Mouse (Mus musculus) retina, adult 2 months (tissue): ENCODE data around the gene Gm5148.

Source experiments
- DNase-seq: peaks from one replicate; pipeline ENCODE4 v3.0.0-alpha.2; 2012; ENCODE audit warnings: low read depth, low spot score

The Gm5148 gene

DNA sequence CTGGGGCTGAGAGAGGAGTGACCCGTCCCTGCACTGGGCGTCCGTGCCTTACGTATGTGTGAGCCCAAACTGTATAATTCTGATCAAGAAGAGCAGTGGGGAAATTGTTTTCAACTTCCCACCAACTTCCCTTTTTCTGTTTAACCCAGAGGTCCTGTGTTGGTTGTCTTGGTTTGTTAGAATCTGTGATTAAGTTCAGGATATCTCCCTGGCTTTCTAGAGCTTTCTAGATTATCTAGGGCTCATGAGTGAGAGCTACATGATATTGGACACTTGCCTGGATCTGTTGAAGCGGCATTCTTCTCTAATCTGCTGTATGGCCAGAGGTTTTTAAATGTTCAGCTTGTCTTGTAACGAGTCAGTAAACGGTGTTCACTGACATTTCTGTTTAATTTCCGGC lies 30.7 kb downstream of the Gm5148 start:
- DNase-seq, result no peak

DNA sequence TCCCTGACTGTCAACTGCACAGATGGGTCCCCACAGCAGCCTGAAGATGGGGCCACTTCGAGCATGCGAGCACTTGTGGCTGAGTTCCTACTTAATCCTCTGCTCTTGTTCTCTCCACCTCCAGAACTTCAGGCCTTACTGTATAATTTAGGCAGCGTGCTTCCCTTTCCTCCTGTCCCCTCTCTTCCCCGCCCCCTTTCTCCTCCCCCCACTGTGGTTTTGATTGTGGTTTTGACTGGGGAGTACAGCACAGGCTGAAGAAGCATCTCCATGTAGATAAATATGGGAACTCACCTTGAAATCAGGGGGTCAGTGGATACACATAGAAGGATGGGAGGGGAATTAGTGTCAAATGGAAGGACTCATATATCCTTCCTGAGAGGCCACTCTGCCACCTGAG lies 31.3 kb downstream of the Gm5148 start:
- no peak for DNase-seq

GRCm38 (mm10) chr3:37687158-37687980 lies 36.9 kb downstream of the Gm5148 start:
- no peak for DNase-seq

GRCm38 (mm10) chr3:37686751-37687150 lies 37.5 kb downstream of the Gm5148 start:
- no peak for DNase-seq

GRCm38 (mm10) chr3:37686219-37686618 lies 38.1 kb downstream of the Gm5148 start:
- no peak for DNase-seq

DNA sequence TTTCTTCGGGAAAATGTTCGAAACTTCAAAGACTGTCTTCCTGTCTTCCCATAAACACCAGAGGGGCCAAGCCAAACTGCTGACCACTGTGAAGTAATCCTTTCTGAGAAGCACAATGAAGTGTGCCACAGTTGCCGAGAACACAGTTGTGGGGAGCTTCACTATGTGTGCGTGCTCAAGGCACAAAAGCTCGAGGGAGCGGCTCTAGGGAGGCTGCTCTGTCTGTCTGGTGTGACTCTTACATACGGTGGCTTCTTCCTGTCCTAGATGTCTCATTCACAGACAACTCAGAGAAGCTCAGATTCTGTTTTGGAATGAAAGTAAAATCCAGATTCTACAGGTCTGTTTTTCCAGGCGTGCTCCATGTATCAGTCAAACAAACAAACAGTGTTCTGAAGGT lies 48.0 kb downstream of the Gm5148 start:
- DNase-seq, result no peak

DNA sequence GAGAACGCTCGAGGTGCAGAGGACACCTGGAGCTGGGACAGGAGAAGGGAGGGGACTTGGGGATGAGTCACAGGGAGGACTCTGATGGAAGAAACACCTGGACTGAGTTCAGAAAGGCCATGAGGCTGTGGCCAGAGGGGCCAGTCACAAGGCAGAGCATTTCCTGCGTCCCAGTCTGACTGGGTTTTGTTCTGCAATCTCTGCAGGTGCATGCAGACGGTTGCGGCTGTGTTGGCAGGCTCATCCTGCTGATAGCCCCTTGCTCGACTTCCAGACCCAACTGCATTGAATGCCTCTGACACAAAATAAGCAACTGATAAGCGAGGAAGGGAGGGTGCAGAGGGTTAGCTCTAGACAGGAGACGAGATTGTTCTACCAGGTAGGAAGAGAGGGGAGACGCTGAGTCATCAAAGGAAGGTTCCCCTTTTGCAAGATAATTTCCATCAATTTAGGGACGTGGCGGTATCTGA lies 49.2 kb downstream of the Gm5148 start:
- no peak for DNase-seq

- no peak for DNase-seq
Observed at GRCm38 (mm10) chr3:37673513-37674261, 50.6 kb downstream of the Gm5148 start.

GRCm38 (mm10) chr3:37672266-37673040 lies 51.8 kb downstream of the Gm5148 start:
- no peak for DNase-seq

DNA sequence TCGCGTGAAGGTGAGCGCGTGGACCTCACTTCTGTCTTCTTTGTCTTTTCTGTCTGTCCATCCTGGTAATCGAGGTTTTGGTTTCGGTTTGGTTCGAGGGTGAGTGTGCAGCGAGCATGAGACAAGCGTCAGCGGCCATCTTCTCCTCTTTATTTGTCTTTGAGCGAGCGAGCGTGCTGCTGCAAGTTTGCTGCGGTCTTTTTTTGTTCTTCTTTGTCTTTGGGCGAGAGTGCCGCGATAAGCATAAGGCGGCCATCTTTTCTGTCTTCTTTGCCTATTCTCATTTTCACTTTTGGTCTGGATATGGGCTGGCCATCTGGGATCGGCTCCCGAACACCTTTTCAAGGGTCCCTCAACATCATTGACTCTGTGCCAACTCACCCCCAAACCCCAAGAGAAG lies 55.2 kb downstream of the Gm5148 start:
- no peak for DNase-seq

DNA sequence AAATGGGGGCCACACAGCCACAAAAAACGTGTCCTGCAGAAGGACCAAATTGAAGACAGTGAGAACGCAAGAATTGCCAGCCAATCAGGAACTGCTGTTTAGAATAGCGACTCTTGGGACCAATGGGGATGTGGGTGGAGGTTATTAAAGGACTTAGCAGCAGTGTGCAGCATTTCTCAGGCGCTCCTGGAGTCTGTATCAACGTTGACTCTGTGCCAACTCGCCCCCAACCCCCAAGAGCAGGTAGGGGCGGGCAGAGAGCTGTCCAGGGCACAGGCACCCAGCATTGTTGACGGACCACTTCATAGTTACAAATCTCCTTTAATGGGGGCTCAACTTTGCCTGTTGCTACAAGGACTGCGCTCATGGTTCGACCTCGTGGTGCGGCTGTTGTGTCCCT lies 55.6 kb downstream of the Gm5148 start:
- DNase-seq, result no peak

- no peak for DNase-seq
Observed at GRCm38 (mm10) chr3:37667736-37668135, 56.6 kb downstream of the Gm5148 start.

DNA sequence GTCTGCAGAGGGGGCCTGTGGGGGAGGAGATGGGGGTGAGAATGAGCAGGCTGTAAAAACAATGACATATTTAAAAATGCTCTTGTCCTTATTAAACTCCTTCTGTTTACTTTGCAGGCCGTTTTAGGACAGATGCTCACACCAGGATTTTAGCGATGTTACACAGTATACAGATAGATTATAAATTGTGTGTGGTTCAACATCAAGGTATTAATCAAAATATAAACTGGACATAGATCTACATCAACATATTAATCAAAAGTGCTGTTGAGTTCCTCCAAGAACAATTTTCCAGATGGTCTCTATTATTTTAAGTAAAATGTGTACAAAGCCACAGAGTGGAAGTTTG lies 57.2 kb downstream of the Gm5148 start:
- no peak for DNase-seq

DNA sequence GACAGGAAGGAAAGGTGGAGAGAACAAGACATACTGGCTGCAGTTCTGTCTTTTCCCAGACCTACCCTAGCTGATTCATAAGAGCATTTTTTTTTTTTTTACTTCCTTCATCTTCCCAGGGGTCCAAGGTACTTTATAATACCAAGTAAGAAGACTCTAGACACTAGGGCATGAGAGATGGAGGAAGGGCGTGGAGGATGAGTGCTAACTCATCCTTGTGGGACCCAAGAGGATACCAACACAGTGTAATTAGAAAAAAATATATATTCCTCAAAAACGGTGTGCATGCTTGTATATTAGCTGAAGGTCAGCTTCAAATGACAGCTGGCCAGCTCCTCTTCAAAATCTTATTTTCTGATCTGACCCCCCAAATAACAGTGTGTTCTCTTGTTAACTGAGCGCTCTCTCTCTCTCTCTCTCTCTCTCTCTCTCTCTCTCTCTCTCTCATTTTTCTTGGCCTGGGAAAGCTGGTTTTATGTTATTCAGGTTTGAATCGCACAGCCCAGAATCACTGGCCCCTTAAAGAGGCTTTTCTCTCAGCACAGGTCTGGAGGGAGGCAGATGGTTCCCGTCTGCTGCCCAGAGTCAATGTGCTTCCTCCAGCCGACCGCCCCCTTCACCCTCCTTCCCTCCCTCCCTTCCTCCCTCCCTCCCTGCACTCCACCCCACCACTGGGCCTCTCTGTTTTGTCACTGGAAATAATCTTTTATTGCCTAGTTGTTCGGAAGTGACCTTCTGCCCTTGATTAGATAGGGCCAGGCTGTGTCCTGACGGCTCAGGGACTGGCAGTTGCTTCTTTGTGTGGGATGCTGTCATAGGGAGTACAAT lies 57.8 kb downstream of the Gm5148 start:
- no peak for DNase-seq
